Mouse (Mus musculus) v-Abl transformed pro-B cells (cell line): Measurements from ENCODE around the gene Olfr193.
"Not testable (repeated sequence)": the region's sequence is repeated elsewhere in the genome, so short reads cannot be mapped to it uniquely, and the experiment has no call there.

Experiments
- in situ Hi-C, 2 experiments: fragments of 400-800 bp; cut with MboI; formaldehyde crosslinking; loops; one replicate each; pipeline ENCODE4 v1.15.1; 2025; ENCODE audit not compliant: unreplicated experiment in 2 of 2

Gene Olfr193

GRCm38 (mm10) chr16:59111781-59112180, at the start of gene Olfr193:
Gene Olfr193 (minus strand): TSS chr16:59111881.
- in situ Hi-C loops, result no loop called here

GRCm38 (mm10) chr16:59151996-59152395, 40.3 kb upstream of the Olfr193 start:
- in situ Hi-C loops, result no loop called here

- in situ Hi-C loops, result no loop called here
These were observed 35.1 kb upstream of the Olfr193 start, which contains the start of gene Olfr195 for GRCm38 (mm10) chr16:59146746-59147145. Gene Olfr195 (plus strand): TSS chr16:59147046.

- in situ Hi-C loops, result no loop called here
These were observed 29.4 kb upstream of the Olfr193 start for GRCm38 (mm10) chr16:59141105-59141504.

- in situ Hi-C loops, result no loop called here
These were observed 19.1 kb upstream of the Olfr193 start for GRCm38 (mm10) chr16:59130740-59131139.

- in situ Hi-C loops, result no loop called here
These were observed 9.3 kb upstream of the Olfr193 start, which contains the start of gene Olfr194 for GRCm38 (mm10) chr16:59120969-59121368. Gene Olfr194 (minus strand): TSS chr16:59121069.

GRCm38 (mm10) chr16:59108522-59108921, 3.2 kb downstream of the Olfr193 start:
- in situ Hi-C loops, result not testable (repeated sequence)

GRCm38 (mm10) chr16:59105312-59105711, 6.4 kb downstream of the Olfr193 start:
- in situ Hi-C loops, result no loop called here

- in situ Hi-C loops, result not testable (repeated sequence)
These were observed 22.0 kb downstream of the Olfr193 start, which contains the start of gene Olfr191 for GRCm38 (mm10) chr16:59089722-59090121. Gene Olfr191 (minus strand): TSS chr16:59089822.

GRCm38 (mm10) chr16:59081113-59081512, 30.6 kb downstream of the Olfr193 start:
- in situ Hi-C loops, result not testable (repeated sequence)

GRCm38 (mm10) chr16:59077905-59078304, 33.8 kb downstream of the Olfr193 start, which contains the start of gene Olfr190:
Gene Olfr190 (minus strand): TSS chr16:59078005.
- in situ Hi-C loops, result no loop called here

- in situ Hi-C loops, result no loop called here
These were observed 38.2 kb downstream of the Olfr193 start for GRCm38 (mm10) chr16:59073520-59073919.

- in situ Hi-C loops, result no loop called here
These were observed 39.9 kb downstream of the Olfr193 start for GRCm38 (mm10) chr16:59071755-59072154.

GRCm38 (mm10) chr16:59062411-59062810, 49.3 kb downstream of the Olfr193 start:
- in situ Hi-C loops, result not testable (repeated sequence)
